Mouse (Mus musculus) heart, postnatal 14 days (tissue): ENCODE results near the gene Atp6v1g3. TPM values are rescaled to one million over a fixed set of nuclear protein-coding genes. Genes with fewer than 3 reads are reported as not detected.

Source experiments
- DNase-seq, 2 experiments: peaks; one replicate each; pipeline ENCODE4 v3.0.0; 2021 to 2022
- intact Hi-C: fragments of 180-260 bp; cut with DNase I; formaldehyde crosslinking; loops from one replicate; pipeline ENCODE4 v1.15.1; 2025
- total RNA-seq, 2 experiments: library from RNA; stranded (reverse); gene quantifications; 2 replicates each; pipeline ENCODE4 v1.2.3; 2021

The Atp6v1g3 gene
- total RNA-seq, 2 experiments from 2014 or later: not detected

GRCm38 (mm10) chr1:138288721-138289120 lies 15.2 kb downstream of the Atp6v1g3 start:
- intact Hi-C loops: no loop called here
- DNase-seq: no peak

- intact Hi-C loops: no loop called here
- DNase-seq: no peak
Measured at GRCm38 (mm10) chr1:138289455-138290425, 16.2 kb downstream of the Atp6v1g3 start.

GRCm38 (mm10) chr1:138291463-138291862 lies 17.9 kb downstream of the Atp6v1g3 start:
- intact Hi-C loops: no loop called here

GRCm38 (mm10) chr1:138294487-138294886 lies 20.9 kb downstream of the Atp6v1g3 start:
- DNase-seq: no peak
- intact Hi-C loops: no loop called here

More at GRCm38 (mm10) chr1:138291463-138291862, 17.9 kb downstream of the Atp6v1g3 start:
- no peak for DNase-seq

GRCm38 (mm10) chr1:138298156-138298555 lies 24.6 kb downstream of the Atp6v1g3 start:
- DNase-seq: no peak
- intact Hi-C loops: no loop called here

GRCm38 (mm10) chr1:138299576-138299975 lies 26.0 kb downstream of the Atp6v1g3 start:
- intact Hi-C loops: no loop called here
- DNase-seq: no peak

GRCm38 (mm10) chr1:138301920-138302319 lies 28.4 kb downstream of the Atp6v1g3 start:
- intact Hi-C loops: no loop called here
- DNase-seq: no peak

GRCm38 (mm10) chr1:138302756-138303155 lies 29.2 kb downstream of the Atp6v1g3 start:
- no peak for DNase-seq

GRCm38 (mm10) chr1:138303296-138303695 lies 29.8 kb downstream of the Atp6v1g3 start:
- no peak for DNase-seq
- intact Hi-C loops: no loop called here

More at GRCm38 (mm10) chr1:138302756-138303155, 29.2 kb downstream of the Atp6v1g3 start:
- intact Hi-C loops: no loop called here

- intact Hi-C loops: no loop called here
- no peak for DNase-seq
Measured at GRCm38 (mm10) chr1:138304141-138304915, 30.8 kb downstream of the Atp6v1g3 start.

- intact Hi-C loops: loop anchor here (10.0 kb wide), 2 partner anchors 502 to 842 kb away; no protein-coding TSS in a partner anchor
- DNase-seq: peak; percentile 3 to 17
Measured at GRCm38 (mm10) chr1:138322657-138323056, 49.1 kb downstream of the Atp6v1g3 start.

- no peak for DNase-seq
- intact Hi-C loops: loop anchor here (10.0 kb wide), 2 partner anchors 502 to 842 kb away; no protein-coding TSS in a partner anchor
Measured at GRCm38 (mm10) chr1:138323076-138323630, 49.6 kb downstream of the Atp6v1g3 start.

- intact Hi-C loops: loop anchor here (5.0 to 10.0 kb wide), 6 partner anchors 296 to 839 kb away; partner anchors contain the start of gene Nek7
- DNase-seq: peak; percentile 34 to 39
Measured at GRCm38 (mm10) chr1:138326091-138326490, 52.6 kb downstream of the Atp6v1g3 start.

- intact Hi-C loops: loop anchor here (5.0 to 10.0 kb wide), 6 partner anchors 296 to 838 kb away; partner anchors contain the start of gene Nek7
- no peak for DNase-seq
Measured at GRCm38 (mm10) chr1:138326566-138326965, 53.0 kb downstream of the Atp6v1g3 start.

GRCm38 (mm10) chr1:138327466-138328245 lies 54.1 kb downstream of the Atp6v1g3 start:
- intact Hi-C loops: loop anchor here (5.0 to 10.0 kb wide), 6 partner anchors 295 to 837 kb away; partner anchors contain the start of gene Nek7

GRCm38 (mm10) chr1:138328320-138328719 lies 54.8 kb downstream of the Atp6v1g3 start:
- intact Hi-C loops: loop anchor here (5.0 to 10.0 kb wide), 6 partner anchors 294 to 836 kb away; partner anchors contain the start of gene Nek7

More at GRCm38 (mm10) chr1:138327466-138328245, 54.1 kb downstream of the Atp6v1g3 start:
- no peak for DNase-seq

GRCm38 (mm10) chr1:138330556-138330955 lies 57.0 kb downstream of the Atp6v1g3 start:
- no peak for DNase-seq
- intact Hi-C loops: loop anchor here (2.0 kb wide), 1 partner anchor 422 kb away; no protein-coding TSS in a partner anchor

More at GRCm38 (mm10) chr1:138328320-138328719, 54.8 kb downstream of the Atp6v1g3 start:
- peak in 1 of 2 experiments; percentile 40 for DNase-seq

GRCm38 (mm10) chr1:138331596-138331995 lies 58.1 kb downstream of the Atp6v1g3 start:
- intact Hi-C loops: loop anchor here (2.0 kb wide), 1 partner anchor 421 kb away; no protein-coding TSS in a partner anchor
- DNase-seq: no peak

- intact Hi-C loops: no loop called here
- no peak for DNase-seq
Measured at GRCm38 (mm10) chr1:138334701-138335100, 61.2 kb downstream of the Atp6v1g3 start.
